Mouse (Mus musculus): ENCODE data around the gene Inpp5a. TPM values are rescaled to one million over a fixed set of nuclear protein-coding genes. Genes with fewer than 3 reads are reported as not detected.

Inpp5a gene
- polyA plus RNA-seq, 1 experiment from 2014 or later = 93.9 TPM

- no peaks in the 10 kb centered on the region for H3K9me3 ChIP-seq (ENCODE audit: control insufficient read depth, low read length)
- no peak overlapping the region for H3K27ac ChIP-seq (replicated peaks in 1 of 2; ENCODE audit: control insufficient read depth in 1 of 2, insufficient read depth in 1 of 2, low read depth in 2 of 2, low read length in 2 of 2)
- no peak for ATAC-seq (ENCODE audit: insufficient number of reproducible peaks, insufficient read depth, low FRiP score, low read depth)
- 83% methylated on average over 9 of the region's 9 CpGs for WGBS
- H3K36me3 ChIP-seq (ENCODE audit: control insufficient read depth, insufficient read depth, low read length) = no peaks in the 10 kb centered on the region
- no peak overlapping the region for H3K9ac ChIP-seq (ENCODE audit: low read length)
- H3K4me2 ChIP-seq (ENCODE audit: low read length) = no peak overlapping the region
- no peak overlapping the region for H3K4me3 ChIP-seq (ENCODE audit: control insufficient read depth in 1 of 2, insufficient read depth in 1 of 2, low read depth in 1 of 2, low read length in 2 of 2)
- no peaks in the 10 kb centered on the region for H3K27me3 ChIP-seq (ENCODE audit: control insufficient read depth, insufficient read depth, low read length)
- no peaks in the 10 kb centered on the region for H3K4me1 ChIP-seq (ENCODE audit: control insufficient read depth in 2 of 2, insufficient read depth in 2 of 2, low read length in 2 of 2)
Measured at GRCm38 (mm10) chr7:139625156-139625555, 236.2 kb downstream of the Inpp5a start.

Other genes with a start within 250 kb of the Inpp5a start
- gene Lrrc27, start 176.1 kb upstream of the Inpp5a start, polyA plus RNA-seq (2014; fragmentation: Nextera tagmentation; extraction: Ambion mirVana) = 2.7 and 4.8 TPM in 2 replicates
- gene Stk32c, start 175.8 kb upstream of the Inpp5a start, polyA plus RNA-seq (2014; fragmentation: Nextera tagmentation; extraction: Ambion mirVana) = 0.19 TPM in 1 of 2 replicates, not detected in the other
- 6.9 and 7.4 TPM in 2 replicates for gene Pwwp2b, start 140.6 kb upstream of the Inpp5a start, polyA plus RNA-seq (2014; fragmentation: Nextera tagmentation; extraction: Ambion mirVana)
- gene Nkx6-2, start 193.7 kb downstream of the Inpp5a start, polyA plus RNA-seq (2014; fragmentation: Nextera tagmentation; extraction: Ambion mirVana) = 0.12 and 0.15 TPM in 2 replicates